Mouse (Mus musculus) left cerebral cortex, adult 11 months (tissue): Measurements from ENCODE around the gene 1700057G04Rik.
"Not testable (repeated sequence)": the region's sequence is repeated elsewhere in the genome, so short reads cannot be mapped to it uniquely, and the experiment has no call there.

ENCODE experiments used
- DNase-seq: peaks from one replicate; pipeline ENCODE4 v3.0.0; 2022; ENCODE audit warnings: low spot score

The 1700057G04Rik gene

DNA sequence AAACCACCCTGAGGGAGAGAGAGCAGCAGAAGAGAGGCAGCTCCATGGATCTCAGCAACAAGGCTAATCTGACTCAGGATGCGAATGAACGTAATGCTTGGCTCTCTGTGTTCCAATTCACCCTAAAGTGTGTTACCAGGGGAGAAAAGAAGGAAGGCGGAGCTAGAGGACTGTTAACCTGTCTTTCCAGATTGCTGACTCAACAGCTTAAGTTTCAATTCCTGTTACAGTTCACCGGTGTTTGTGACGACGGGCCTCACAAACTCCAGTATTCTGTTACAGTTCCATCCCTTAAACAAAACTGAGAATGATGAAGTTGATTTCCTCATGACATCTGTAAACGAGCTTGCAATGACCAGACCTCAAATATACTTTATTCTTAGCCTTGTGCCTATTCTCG, 4.1 kb upstream of the 1700057G04Rik start:
- DNase-seq: no peak

DNA sequence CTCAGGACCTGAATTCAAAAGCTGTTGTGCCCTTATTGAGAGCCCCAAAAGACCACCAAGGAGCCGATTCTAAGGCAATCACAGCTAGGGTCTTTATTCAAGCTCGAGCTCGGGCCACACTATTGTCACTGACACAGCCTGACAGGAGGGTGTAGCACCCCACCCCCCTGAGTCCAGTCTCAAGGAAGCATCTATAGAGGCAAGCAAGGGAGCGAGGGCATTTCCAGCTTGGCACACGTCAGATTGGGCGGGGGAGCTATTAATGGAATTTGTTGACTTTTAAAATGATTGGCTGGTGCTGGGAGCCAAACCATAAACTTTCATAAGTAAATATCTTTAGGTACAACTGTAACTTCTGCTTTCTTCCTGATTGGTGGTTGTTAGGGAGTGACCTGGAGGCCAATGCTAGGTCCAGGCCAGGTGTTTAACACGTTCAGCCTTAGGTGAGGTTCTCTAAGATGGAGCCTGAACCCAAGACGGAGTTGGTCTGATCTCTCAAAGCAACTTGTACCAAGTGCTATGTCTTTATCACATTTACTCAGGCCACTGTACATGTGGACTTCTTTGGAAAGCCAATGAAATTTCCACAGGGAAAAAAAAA, 3.5 kb upstream of the 1700057G04Rik start:
- no peak for DNase-seq

- DNase-seq: no peak
Measured at GRCm38 (mm10) chr9:92316791-92317190, 7.6 kb downstream of the 1700057G04Rik start.

- not testable (repeated sequence) for DNase-seq
Measured at GRCm38 (mm10) chr9:92325936-92326335, 16.8 kb downstream of the 1700057G04Rik start.

DNA sequence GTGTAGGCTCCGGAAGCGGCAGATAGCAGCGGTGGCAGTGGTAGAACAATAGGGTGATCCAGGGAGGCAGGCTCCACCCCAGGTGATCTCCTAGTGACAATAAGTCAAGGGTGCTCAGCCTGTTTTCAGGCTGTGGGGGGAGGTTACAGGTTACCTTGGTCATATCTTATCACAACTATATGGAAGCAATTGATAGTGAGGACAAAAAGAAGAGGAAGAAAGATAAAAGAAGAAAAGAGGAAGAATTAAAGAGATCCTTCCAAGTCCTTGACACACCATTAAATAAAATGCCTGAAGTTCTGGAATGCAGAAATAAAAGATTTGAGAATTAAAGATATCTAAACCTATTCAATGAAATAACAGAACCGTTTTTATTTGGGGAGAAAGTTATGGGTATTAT, 17.6 kb downstream of the 1700057G04Rik start:
- DNase-seq: no peak

GRCm38 (mm10) chr9:92331383-92331782, 22.2 kb downstream of the 1700057G04Rik start:
- no peak for DNase-seq

GRCm38 (mm10) chr9:92334845-92335244, 25.7 kb downstream of the 1700057G04Rik start:
- no peak for DNase-seq

- DNase-seq: no peak
Measured at GRCm38 (mm10) chr9:92335277-92335818, 26.2 kb downstream of the 1700057G04Rik start.

DNA sequence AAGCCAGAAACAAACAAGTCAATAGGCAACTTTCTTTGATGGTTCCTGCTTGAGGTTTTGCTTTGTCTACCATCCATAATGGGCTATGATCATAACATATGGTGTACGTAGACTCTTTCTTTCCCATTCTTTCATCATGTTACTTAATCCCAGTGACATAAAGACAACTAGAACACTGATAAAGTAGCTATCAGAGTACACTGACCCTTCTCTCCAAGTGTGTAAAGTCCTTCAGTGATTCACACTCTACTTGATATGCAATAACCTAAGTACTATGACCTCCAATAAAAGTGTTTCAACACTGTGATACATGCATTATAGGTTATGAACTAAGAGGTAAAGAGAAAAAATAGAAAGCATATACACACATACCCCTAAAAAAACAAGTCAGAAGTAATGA, 27.9 kb downstream of the 1700057G04Rik start:
- DNase-seq: no peak

- no peak for DNase-seq
Measured at GRCm38 (mm10) chr9:92337661-92338060, 28.5 kb downstream of the 1700057G04Rik start.

GRCm38 (mm10) chr9:92338954-92339353, 29.8 kb downstream of the 1700057G04Rik start:
- DNase-seq: no peak

GRCm38 (mm10) chr9:92351924-92352323, 42.7 kb downstream of the 1700057G04Rik start:
- no peak for DNase-seq

DNA sequence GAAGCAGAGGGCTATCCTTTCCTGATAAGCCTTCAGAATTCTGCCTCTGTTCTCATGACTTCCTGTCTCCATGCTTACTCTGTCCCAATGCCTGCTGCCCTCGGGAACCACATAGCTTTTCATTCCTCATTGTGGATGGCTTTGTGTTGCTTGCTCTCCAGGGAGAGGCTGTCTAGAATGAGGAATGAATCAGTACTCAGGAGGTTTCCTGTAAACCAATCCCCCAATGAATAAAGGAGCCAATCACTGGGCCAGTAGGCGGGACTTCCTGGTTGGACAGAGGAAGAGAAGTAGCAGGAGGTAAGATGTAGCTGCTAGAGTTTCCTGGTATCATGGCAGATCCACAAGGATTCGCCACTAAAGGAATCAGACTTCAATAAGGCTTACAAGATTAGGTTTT, 44.1 kb downstream of the 1700057G04Rik start:
- no peak for DNase-seq

DNA sequence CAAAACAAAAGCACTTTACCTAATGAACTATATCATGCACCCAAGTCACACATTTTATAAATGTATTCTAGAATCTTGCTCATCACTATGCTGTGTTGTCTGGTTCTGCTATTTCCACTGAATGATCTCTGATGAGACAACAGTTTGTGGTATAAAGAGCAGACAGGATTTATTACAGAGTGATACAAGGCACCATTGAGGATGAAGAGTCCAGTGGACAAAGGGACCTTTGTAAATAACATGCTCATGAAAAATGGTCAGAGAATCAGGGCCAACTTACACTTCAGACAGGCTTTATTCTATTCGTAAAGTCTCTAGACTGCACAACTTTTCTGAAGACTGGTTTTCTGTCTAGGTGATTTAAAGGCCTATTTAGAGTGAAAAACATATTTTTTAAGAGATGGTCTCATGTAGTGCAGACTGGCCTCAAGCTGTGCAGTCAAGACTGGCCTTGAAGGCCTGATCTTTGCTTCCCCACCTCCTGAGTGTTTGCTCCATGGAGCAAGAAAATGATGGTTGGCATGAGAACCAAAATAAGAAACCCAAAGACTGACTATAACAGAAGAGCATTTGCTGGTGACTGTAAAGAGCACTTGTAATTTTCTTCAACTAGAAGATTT, 51.6 kb downstream of the 1700057G04Rik start:
- DNase-seq: no peak

DNA sequence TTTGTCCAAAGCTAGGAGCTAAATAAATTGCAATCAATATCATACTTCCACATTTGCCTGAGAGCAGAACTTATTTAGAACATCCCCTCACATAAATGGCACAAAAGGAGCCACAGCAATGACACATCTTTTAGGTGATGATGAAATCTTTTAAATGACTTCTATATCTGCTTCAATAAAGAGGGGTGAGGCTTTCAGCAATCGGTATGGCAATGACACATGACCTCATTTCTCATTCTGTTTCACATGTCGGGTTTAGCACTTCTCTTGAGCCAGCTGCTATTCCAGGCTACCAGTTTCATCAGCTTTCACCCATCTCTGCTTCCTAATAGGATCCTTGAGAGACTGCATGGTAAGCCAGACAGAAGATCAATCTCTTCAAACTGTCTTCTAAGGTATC, 54.3 kb downstream of the 1700057G04Rik start:
- DNase-seq: no peak

- no peak for DNase-seq
Measured at GRCm38 (mm10) chr9:92368920-92369319, 59.7 kb downstream of the 1700057G04Rik start.

- no peak for DNase-seq
Measured at GRCm38 (mm10) chr9:92373896-92374295, 64.7 kb downstream of the 1700057G04Rik start.

DNA sequence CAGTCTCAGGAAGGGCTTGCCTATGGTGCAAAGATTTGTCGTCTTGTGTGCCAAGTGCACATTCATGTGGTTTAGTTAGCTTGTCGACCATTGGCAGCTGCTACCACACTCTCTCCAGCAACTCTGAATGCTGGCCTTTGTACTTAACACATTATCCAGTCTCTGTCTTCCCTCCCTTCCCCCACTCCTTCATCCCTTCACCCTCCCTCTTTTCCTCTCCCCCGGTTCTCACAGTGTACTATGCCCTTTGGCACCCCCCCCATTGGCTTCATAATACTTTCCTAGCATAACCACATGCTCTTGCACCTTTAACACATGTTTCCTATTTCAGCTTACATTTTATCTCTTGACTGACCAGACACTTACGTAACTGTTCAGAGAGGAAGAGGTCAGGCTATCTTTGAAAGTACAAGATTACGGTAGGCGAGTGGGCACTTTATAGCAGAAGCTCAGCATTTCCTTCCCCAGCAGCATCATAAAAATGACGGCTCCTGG, 65.6 kb downstream of the 1700057G04Rik start:
- DNase-seq: no peak

- no peak for DNase-seq
Measured at GRCm38 (mm10) chr9:92375378-92375777, 66.2 kb downstream of the 1700057G04Rik start.

DNA sequence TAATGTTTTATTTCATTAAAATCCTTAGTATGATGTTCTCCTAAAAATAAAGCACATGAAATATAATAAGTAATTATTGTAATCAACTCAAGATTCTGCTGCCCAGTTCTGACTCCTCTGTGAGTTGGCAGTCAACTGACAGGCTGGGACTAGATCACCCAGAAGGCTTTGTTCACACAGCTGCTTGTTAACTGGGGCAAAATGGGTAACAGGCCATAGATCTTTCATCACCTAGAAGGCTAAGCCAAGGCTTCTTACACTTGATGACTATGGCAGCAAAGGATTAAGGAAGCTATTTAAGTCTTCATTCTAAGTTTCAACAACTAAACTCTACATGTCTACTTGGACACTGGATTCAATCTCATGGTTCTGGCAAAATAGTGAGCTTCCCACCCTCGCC, 68.8 kb downstream of the 1700057G04Rik start:
- no peak for DNase-seq

GRCm38 (mm10) chr9:92379240-92379639, 70.1 kb downstream of the 1700057G04Rik start:
- no peak for DNase-seq

- no peak for DNase-seq
Measured at GRCm38 (mm10) chr9:92383415-92383814, 74.2 kb downstream of the 1700057G04Rik start.

DNA sequence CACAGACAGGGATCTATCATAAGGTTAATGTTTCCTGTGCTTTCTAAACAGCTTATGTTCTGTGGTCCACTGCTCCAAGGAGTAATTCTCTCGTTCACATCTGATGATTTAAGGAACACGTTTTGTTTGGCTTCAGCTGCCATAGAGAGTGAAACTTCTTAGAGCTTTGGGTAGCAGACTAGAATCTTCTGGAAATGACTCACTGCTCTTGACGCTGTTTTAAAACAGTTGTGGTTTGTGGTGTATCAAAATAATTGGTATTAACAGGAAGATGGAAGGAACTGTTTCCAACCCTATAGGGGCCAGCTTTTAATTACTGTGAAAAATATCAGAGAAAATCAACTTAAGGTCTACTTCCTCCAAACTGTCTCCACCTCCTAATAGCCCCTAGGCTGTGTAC, 75.2 kb downstream of the 1700057G04Rik start:
- no peak for DNase-seq

GRCm38 (mm10) chr9:92385831-92386230, 76.7 kb downstream of the 1700057G04Rik start:
- DNase-seq: no peak
